Mouse (Mus musculus) fibroblast of lung, adult 2 months (primary cell): ENCODE measurements around the gene E2f8.
A peak's percentile ranks its signal among the peaks of the same experiment; 100 is the strongest.

Experiments used
- DNase-seq: peaks from one replicate; pipeline ENCODE4 v3.0.0-alpha.2; 2011; ENCODE audit warnings: low read depth

Gene E2f8

GRCm38 (mm10) chr7:48891029-48891428 lies 9.6 kb upstream of the E2f8 start:
- DNase-seq: no peak

- no peak for DNase-seq
These were observed 7.4 kb upstream of the E2f8 start for GRCm38 (mm10) chr7:48888751-48889150.

GRCm38 (mm10) chr7:48887973-48888372 lies 6.6 kb upstream of the E2f8 start:
- DNase-seq: no peak

- DNase-seq: no peak
These were observed 2.8 kb upstream of the E2f8 start for GRCm38 (mm10) chr7:48884266-48884611.

GRCm38 (mm10) chr7:48883525-48884265 lies 2.3 kb upstream of the E2f8 start:
- no peak for DNase-seq

- no peak for DNase-seq
These were observed 694 bp upstream of the E2f8 start for GRCm38 (mm10) chr7:48881971-48882609.

- peak; percentile 74 for DNase-seq
These were observed 560 bp downstream of the E2f8 start for GRCm38 (mm10) chr7:48880591-48881481.

GRCm38 (mm10) chr7:48879574-48879973 lies 1.8 kb downstream of the E2f8 start:
- no peak for DNase-seq

- no peak for DNase-seq
These were observed 3.5 kb downstream of the E2f8 start for GRCm38 (mm10) chr7:48877786-48878390.

GRCm38 (mm10) chr7:48876526-48876925 lies 4.9 kb downstream of the E2f8 start:
- DNase-seq: peak; percentile 31

GRCm38 (mm10) chr7:48875096-48875495 lies 6.3 kb downstream of the E2f8 start:
- no peak for DNase-seq

GRCm38 (mm10) chr7:48871292-48871691 lies 10.1 kb downstream of the E2f8 start:
- no peak for DNase-seq

- DNase-seq: no peak
These were observed 10.7 kb downstream of the E2f8 start for GRCm38 (mm10) chr7:48870579-48871180.

GRCm38 (mm10) chr7:48870144-48870543 lies 11.3 kb downstream of the E2f8 start:
- DNase-seq: no peak

- DNase-seq: no peak
These were observed 13.8 kb downstream of the E2f8 start for GRCm38 (mm10) chr7:48867576-48867975.

GRCm38 (mm10) chr7:48864671-48865458 lies 16.5 kb downstream of the E2f8 start:
- no peak for DNase-seq

GRCm38 (mm10) chr7:48864199-48864598 lies 17.2 kb downstream of the E2f8 start:
- DNase-seq: no peak

- DNase-seq: no peak
These were observed 19.6 kb downstream of the E2f8 start for GRCm38 (mm10) chr7:48861796-48862195.

GRCm38 (mm10) chr7:48860948-48861347 lies 20.4 kb downstream of the E2f8 start:
- DNase-seq: no peak

- no peak for DNase-seq
These were observed 22.0 kb downstream of the E2f8 start for GRCm38 (mm10) chr7:48859362-48859761.

GRCm38 (mm10) chr7:48858257-48858656 lies 23.1 kb downstream of the E2f8 start:
- DNase-seq: no peak
